Mouse (Mus musculus): ENCODE measurements at regions not wholly inside any gene's neighbourhood (a gene's known extent, or its start where the extent isn't known, plus 50 kb on each side); places are given as distances from the start of the nearest gene placed in this dataset.

GRCm38 (mm10) chr11:8377301-8377700 lies 287.0 kb downstream of the Tns3 start:
- no peak for DNase-seq (ENCODE audit: low spot score in 2 of 2)

GRCm38 (mm10) chr11:8365545-8365944 lies 298.8 kb downstream of the Tns3 start:
- no peak for DNase-seq (ENCODE audit: low spot score in 2 of 2)

- DNase-seq (ENCODE audit: low spot score in 2 of 2), result no peak
These were observed 299.5 kb downstream of the Tns3 start for GRCm38 (mm10) chr11:8364703-8365433.

DNA sequence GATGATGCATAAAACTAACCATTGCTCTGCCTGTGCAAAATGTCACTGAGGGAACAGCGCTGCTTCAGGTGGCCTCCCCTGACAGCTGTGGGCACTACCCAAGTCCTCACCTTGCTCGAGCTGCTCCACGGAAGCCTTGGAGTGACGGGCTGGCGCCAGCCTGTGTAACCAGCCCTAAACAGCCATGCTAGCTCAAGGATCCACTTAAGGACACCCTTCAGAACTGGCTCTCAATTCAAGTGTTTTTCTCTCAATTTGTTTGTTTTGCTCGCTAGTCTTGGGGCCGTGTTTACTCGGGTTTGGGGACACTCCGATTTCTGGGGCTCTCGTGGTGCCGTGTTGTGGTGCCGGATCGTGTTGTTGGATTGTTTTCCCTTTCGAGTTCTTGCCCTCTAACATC lies 319.4 kb downstream of the Tns3 start:
- no peak for DNase-seq (ENCODE audit: low spot score in 2 of 2)

GRCm38 (mm10) chr11:8302347-8303188 lies 361.8 kb downstream of the Tns3 start:
- DNase-seq (ENCODE audit: low spot score in 2 of 2), result peak; percentile 23 to 58

- DNase-seq (ENCODE audit: low spot score in 2 of 2), result no peak
These were observed 366.9 kb downstream of the Tns3 start for GRCm38 (mm10) chr11:8297462-8297861.

DNA sequence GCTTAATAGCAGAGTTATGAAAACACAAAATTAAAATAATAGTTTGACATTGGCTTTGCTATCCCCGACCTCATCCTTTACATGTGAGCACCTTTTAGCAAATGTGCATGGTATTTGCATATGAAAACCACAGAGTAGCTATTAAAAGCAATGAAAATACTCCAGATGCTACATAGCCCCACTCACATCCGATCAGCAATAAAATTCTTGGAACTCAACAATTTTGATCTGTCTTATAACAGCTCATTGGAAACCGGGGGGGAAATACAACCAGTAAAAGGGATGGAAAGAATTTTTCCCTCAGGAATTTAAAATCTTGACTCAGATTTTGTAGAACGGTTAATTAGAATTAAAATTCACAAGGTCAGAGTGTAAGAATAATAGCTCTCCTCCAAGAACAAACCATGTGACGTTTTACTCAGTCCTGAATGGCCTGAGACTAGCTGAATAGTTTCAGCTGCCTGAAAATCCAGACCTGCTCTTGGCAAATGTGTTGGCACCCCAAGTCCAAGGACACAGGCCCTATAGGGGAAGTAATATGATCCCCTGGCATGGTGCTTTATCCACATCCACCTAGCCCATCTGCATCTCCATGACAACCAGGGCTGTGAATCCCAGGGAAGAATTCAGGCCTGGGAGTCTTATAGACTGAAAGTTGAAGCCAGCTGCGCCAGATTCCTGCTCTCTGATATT lies 370.9 kb downstream of the Tns3 start:
- no peak for DNase-seq (ENCODE audit: low spot score in 2 of 2)

- no peak for DNase-seq (ENCODE audit: low spot score in 2 of 2)
These were observed 379.1 kb downstream of the Tns3 start for GRCm38 (mm10) chr11:8285271-8285670.

GRCm38 (mm10) chr11:8275203-8275602 lies 389.1 kb downstream of the Tns3 start:
- DNase-seq (ENCODE audit: low spot score in 2 of 2), result no peak

DNA sequence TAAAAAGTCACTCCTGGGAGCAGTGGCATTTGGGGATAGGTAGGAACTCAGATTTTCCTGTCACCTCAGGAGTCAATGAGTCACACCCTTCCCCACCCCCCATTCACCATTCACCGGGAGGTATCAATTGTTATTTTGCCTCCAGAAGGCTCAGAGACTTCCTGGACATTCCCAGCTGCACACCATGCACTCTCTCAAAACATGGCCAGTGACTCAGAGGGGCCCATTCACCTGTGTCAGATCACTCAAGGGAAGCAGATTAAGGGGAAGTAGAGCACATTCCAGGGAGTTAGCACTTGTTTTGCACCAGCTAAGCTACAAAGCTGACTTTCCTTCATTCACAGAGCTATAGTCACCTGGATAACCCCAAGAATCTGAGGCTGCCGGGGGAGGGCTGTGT lies 395.2 kb downstream of the Tns3 start:
- DNase-seq (ENCODE audit: low spot score in 2 of 2), result no peak

DNA sequence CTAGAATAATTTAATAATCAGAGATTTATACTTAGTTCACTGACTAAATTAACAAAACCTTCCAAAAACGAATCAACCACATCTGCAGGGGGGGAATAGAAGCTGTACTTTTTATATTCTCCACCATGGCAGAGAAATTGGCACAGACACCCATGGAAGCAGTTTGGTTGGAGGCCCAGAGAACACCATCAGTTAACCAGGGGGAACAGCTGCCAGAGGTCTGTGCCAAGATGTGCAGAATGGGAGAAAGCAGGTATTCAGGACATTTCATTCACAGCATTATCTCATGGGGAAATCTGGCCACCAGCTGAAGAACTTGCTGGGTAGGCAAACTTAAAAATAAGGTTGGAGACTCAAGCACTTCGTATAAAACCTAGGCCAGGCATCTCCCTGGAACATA lies 410.3 kb downstream of the Tns3 start:
- peak; percentile 7 to 9 for DNase-seq (ENCODE audit: low spot score in 2 of 2)

- DNase-seq (ENCODE audit: low spot score in 2 of 2), result no peak
These were observed 413.0 kb downstream of the Tns3 start for GRCm38 (mm10) chr11:8251360-8251759.

GRCm38 (mm10) chr11:8249468-8249867 lies 414.9 kb downstream of the Tns3 start:
- no peak for DNase-seq (ENCODE audit: low spot score in 2 of 2)

DNA sequence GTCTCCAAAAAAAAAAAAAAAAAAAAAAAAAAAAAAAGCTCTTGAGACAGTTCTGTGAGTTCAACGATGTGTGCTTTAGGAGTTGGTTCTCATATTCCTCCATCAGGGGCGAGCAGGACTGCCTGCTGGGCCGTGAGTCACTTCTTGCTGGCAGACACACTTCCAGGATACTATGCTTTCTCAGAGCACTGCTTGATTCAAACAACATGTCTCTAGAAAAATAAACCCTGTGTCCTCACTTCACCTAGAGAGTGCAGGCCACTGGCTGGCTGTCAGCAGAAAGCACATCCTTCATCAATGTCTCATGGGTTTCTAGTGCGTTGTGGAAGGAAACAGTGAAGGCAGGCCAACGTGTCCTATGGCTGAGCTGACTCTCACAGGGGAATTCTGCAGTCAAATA lies 416.8 kb downstream of the Tns3 start:
- DNase-seq (ENCODE audit: low spot score in 2 of 2), result no peak

DNA sequence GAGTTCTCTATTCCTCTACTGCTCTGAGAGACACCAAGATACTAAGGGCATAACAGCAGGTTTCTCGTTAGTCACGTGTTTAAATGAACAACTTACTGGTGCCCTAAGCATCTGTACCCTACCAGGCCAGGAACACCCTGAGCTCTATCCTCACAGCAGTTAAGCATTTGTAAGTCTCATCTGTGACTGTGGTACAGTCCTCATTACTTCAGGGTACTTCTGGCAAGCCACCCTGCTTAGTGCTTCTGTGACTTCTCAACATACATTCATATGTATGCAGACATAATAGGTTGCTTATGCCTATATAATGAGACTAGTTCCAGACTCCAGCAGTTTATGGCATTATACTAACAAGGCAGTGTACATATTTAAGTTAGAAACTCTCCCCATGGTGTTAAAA lies 417.3 kb downstream of the Tns3 start:
- no peak for DNase-seq (ENCODE audit: low spot score in 2 of 2)

- no peak for DNase-seq (ENCODE audit: low spot score in 2 of 2)
These were observed 418.8 kb downstream of the Tns3 start for GRCm38 (mm10) chr11:8245408-8246003.

DNA sequence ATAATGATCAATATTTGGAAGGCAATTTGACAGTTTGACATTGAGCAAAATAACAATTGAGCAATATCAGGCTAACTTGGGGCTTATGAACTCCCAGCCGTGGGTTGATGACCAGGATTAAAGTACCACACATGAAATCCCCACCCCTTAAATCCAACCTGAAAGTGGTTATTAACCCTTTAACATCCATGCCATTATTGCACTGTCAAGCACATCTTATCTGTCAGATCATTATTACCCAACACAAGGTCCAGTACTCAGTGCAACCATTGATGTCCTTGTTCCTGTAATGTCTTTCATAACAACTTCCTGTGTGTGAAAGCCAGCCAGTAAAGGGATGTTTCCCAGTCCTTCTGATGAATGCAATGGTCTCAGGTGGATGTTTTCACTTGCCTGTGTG lies 425.8 kb downstream of the Tns3 start:
- DNase-seq (ENCODE audit: low spot score in 2 of 2), result no peak

GRCm38 (mm10) chr11:8237556-8237955 lies 426.8 kb downstream of the Tns3 start:
- DNase-seq (ENCODE audit: low spot score in 2 of 2), result no peak

- no peak for DNase-seq (ENCODE audit: low spot score in 2 of 2)
These were observed 428.3 kb downstream of the Tns3 start for GRCm38 (mm10) chr11:8236056-8236455.

GRCm38 (mm10) chr11:8232636-8233189 lies 431.6 kb downstream of the Tns3 start:
- DNase-seq (ENCODE audit: low spot score in 2 of 2), result no peak

DNA sequence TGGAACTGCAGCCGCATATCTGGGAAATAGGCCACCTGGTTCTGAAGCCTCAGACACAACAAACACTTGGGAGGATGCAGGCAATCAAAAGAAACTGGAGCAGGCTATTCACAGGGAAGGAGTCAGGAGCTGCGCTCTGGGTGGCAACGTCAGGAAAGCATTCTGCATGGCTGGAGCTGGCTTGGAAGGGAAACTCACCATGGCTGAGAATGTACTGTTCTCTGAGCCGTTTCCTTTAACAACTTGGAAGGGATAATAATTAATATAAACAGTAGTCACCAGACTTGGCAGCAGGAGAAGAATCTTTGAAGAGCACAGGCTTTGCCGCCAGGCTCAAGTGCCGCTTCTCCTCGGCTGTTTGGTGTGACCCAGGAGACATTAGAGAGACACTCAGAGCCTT lies 434.5 kb downstream of the Tns3 start:
- peak; percentile 11 to 18 for DNase-seq (ENCODE audit: low spot score in 2 of 2)

All from frontal cortex, postnatal 36 days (tissue).